Mouse (Mus musculus) cerebellum, adult 2 months (tissue): ENCODE results near the gene Cabp1.

ENCODE experiments used
- CTCF ChIP-seq: fragments of 200-500 bp; IDR thresholded peaks from 2 replicates; pipeline ENCODE4 v1.5.1; 2011; ENCODE audit warnings: low read depth, mild to moderate bottlenecking, control low read depth, low read length, moderate library complexity, borderline replicate concordance; ENCODE audit not compliant: insufficient read depth
- POLR2A ChIP-seq: fragments of 200-500 bp; IDR thresholded peaks from 2 replicates; pipeline ENCODE4 v1.6.1; 2011; ENCODE audit warnings: low read length, control low read depth, borderline replicate concordance; ENCODE audit not compliant: insufficient read depth

DNA sequence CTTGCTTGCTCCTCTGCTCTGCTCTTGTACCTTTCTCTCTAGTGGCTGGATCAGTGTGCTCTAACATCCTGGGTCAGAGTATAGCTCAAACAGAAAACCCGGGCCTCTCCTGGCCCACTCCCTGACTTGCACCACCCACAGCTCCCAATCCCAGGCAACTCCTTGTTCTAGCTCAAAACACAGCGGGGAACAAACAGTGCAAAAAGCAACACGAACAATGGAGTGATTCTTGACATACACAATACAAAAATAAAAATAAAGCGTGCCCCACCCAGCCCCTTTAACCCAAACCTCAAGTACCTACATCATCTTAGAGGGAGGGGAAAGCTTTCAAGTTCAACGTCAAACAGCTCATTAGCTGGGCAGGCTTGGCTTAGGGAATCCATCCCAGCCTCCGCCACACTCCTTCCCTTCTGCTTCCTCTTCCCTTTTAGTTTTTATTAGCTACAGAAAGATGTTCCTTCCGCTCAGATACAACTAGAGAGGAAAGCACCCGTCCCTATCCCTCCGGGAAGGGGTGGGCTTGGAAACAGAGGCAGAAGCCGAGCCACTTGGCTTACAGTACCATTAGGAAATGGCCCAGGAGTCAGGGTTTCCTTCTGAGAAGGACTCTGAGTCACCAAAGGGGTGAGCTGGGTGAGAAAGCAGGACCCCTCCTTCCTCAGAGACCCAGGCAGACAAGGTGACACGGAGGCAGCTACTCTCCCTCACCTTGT lies 48.8 kb downstream of the Cabp1 start:
- TF ChIP-seq CTCF, result no peak
- TF ChIP-seq POLR2A, result no peak
